Mouse (Mus musculus) cerebellum, adult 9-10 months (tissue): ENCODE data around the gene Gja1.
"Not testable (repeated sequence)": the region's sequence is repeated elsewhere in the genome, so short reads cannot be mapped to it uniquely, and the experiment has no call there.

Source experiments
- DNase-seq: peaks from one replicate; pipeline ENCODE4 v3.0.0; 2022

Gja1 gene

GRCm38 (mm10) chr10:56377097-56377965 lies at the start of gene Gja1:
TSS of gene Gja1 (plus strand) at chr10:56377330.
- peak; percentile 4 for DNase-seq

DNA sequence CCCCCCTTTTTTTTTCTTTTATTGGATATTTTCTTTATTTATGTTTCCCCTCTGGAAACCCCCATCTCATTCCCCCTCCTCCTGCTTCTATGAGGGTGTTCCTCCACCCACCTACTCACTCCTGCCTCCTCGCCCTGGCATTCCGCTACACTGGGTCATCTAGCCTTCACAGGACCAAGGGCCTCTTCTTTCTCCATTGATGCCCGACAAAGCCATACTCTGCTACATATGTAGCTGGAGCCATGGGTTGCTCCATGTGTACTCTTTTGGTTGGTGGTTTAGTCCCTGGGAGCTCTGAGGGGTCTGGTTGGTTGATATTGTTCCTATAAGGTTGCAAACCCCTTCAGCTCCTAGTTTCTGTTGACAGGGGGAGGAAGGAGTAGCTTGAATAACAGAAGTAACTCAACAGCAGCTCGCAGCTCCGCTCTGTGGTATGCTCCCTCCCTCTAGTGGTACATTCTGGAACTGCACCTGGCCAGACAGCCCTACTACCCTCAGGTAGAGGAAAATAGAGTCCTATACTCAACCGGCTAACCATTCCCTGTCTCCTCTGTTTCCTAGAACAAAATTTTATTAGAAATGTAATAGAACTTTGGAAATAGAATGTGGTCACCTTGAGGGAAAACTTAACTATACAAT lies 38.2 kb upstream of the Gja1 start:
- peak; percentile 60 for DNase-seq

DNA sequence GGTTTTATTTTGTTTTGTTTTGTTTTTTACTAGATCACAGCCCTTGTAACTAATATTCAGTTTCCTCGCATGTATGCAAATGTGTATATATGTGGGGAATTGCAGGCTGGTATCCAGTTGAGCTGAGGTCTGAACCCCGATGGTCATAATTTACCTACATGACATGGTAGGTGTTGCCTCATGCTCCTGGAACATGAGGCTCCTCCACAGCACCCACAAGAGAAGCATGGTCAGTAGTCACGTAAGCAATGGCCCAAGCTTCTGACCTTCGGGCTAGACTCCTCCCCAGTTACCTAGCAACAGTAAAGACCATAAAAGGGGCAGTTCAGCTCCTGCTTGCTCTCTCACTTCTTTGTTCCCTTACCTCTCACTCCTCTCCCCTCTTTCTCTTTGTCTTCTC lies 16.7 kb upstream of the Gja1 start:
- no peak for DNase-seq

GRCm38 (mm10) chr10:56369073-56369472 lies 8.1 kb upstream of the Gja1 start:
- peak; percentile 58 for DNase-seq

DNA sequence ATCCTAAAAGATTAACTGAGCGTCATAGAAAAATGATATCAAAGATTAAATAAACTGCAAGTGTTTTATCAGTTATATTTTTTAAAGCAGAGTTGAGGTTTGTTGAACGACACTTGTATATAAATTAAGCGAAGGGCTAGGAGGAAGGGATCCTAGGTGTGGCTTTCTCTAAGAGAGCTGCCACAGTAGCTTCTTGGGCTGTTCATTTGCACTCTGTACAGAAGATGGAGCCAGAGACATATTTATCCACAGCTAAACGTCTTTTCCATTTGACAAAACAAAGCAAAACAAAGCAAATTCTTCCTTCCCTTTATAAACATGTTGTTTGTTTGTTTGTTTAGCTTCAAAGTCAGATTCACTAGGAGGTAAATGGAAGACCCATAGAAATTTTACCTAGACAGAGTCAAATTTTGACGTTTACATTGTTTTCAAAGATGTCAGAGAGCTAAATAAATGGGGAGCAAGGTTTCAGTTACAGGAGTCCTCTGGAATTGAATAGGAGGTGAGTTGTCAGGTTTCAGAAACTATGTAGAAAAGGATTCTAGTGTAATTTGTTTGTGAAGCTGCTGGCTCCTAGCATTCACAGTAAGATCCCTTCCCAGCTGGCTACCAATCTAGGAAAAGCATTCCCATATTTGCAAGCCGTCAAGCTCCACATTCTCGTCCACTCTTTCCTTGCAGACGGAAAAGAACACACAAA lies 4.0 kb upstream of the Gja1 start:
- peak; percentile 29 for DNase-seq

GRCm38 (mm10) chr10:56374169-56374568 lies 3.0 kb upstream of the Gja1 start:
- no peak for DNase-seq

GRCm38 (mm10) chr10:56375906-56376468 lies 1.1 kb upstream of the Gja1 start:
- DNase-seq, result no peak

- DNase-seq, result no peak
Observed at GRCm38 (mm10) chr10:56377966-56378647, 977 bp downstream of the Gja1 start.

DNA sequence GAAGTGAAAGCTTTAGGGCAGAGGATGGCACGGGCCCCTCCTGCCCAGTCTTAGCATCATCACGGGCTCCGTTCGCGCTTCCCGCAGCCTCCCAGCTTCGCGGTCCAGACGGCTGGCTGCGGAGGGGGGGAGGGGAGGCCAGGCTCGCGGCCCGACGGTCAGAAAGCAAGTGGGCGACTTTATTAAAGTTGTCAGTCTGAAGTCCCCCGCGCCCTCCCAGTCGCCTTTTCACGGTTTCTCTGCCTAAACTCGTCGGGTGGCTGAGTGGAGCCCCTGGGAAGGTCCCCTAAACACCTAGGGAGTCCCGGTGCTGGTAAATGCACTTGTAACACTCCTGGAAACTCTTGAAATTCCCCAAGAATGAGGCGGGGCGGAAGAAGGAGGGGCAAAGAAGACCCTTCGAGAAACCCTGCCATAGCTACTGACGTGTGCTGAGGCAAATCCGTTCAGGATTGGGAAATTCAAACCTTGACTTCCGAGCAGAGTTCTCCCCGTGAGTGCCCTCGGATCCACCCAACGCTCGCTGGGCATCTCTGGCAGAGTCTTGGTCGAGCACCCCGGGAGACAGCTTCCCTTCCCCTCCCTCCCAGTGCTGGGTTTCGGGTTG lies 1.6 kb downstream of the Gja1 start:
- no peak for DNase-seq

DNA sequence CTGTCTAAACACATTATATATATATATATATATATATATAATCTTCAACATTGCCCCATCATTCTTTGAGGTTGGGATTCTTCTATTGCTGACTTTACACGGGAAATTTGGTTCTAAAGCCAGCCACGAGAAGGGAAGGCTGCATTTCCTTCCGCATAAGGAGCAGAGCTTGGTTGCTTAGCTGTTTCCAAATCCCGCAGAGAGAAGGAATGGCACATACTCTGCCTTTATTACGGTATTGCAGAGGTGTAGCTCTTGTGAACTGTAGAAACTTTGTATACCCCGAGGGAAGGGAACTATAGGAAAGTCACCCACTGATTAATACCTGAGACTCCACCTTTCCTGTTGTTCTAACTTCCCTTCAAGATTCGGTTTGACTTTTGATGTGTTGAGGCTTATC lies 2.6 kb downstream of the Gja1 start:
- DNase-seq, result no peak

DNA sequence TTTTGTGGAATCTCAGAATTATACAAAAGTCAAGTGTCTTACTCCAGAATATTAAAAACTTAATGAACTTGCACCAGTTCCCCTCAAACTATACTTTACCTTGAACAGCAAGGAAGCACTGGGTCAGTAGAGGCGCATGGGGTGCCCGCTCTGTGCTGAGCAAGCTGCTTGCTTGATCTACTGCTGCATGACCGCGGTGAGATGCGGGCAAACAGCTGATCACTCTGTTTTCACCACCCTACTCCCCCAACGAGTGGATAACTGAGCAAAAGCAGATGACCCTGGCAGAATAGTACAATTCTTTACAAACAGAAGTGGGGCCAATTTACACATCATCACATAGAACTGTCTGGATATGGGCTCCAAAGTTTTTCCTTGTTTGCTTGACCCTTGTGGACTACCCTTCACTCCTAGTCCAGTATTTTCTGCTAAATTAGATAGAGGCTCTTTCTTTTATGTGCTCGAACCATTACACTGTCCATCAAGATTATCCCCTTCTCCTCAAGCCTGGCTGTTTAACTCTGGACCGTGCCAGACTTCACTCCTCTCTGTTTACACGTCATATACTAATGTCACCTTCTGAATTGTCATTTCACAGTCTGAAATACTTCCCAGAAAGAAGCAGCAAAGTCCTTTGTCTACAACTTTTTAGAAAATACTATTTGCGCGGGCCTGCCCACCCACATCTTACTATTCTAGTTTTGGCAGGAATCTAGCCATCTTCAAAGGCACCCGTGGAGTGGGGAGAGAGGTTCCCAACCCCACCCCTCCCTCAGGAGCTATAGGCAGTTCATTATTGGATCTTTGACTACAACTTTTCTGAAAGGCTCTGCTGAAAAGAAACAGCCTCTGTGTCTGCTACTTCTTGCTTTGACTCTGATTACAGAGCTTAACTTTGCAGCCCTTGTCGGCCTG lies 8.3 kb downstream of the Gja1 start:
- DNase-seq, result no peak

DNA sequence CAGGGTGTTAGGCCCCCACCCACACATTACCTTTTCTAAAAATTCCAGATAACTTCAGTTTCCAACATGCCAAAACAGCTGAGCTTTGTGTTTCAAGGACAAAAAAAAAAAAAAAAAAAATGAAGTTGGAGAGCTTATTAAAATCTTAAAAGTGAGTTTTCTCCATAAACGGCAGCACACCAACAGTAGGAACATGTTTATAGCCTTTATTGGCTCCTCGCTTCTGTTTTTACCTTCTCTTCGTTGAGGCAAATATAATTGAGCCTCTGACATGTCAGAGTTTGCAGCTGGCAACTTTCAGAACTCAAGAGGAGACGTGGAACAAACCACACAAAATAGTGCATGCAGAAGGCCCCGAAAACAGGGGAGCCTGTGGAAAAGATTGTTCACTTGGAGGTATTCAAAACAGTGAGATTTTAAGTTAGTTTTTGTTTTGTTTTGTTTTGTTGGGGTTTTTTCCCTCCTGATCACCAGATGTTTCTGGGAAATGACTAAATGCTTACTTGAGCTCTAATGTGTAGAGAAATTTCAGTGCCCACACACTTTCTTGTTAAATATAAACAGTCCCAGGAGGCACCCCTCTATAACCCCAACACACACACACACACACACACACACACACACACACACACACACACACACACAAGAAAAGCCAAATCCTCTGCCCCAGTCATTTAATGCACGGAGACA lies 16.1 kb downstream of the Gja1 start:
- no peak for DNase-seq

DNA sequence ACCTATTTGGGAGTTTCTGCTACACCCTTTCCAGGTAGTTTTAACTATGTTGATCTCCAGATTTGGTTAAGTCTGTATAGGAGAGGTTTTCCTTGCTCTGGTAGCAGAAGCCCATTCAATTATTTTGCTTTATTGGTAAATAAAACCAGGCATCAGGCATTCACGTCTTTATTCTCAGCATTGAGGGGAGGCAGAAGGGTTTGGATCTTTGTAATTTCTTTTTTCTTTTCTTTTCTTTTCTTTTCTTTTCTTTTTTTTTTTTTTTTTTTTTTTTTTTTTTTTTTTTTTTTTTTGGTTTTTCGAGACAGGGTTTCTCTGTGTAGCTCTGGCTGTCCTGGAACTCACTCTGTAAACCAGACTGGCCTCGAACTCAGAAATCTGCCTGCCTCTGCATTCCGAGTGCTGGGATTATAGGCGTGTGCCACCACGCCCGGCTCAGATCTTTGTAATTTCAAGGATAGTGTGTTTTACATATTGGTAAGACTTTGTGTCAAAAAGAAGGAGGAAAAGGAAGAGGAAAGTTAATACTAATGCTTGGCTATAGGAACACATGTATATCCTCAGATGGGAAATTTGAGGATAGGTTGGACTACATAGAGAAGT lies 16.8 kb downstream of the Gja1 start:
- not testable (repeated sequence) for DNase-seq

GRCm38 (mm10) chr10:56397875-56398274 lies 20.7 kb downstream of the Gja1 start:
- DNase-seq, result no peak

DNA sequence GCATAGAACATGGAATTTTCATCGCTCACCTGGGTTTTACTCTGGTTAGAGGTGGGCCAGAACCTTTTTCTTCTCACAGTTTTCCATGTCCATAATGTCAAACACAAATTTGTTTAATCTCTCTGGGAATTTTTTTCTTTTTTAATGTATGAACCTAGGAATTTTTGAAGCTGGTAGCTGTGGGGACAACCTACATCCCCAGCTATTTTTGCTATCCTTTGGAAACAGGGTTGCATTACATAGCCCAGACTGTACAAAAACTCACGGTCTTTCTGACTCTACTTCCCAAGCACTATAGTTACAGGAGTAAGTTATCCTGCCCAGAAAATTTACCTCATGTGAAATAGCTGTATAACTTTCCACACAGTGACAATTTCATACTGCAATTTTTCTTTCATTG lies 21.2 kb downstream of the Gja1 start:
- no peak for DNase-seq

DNA sequence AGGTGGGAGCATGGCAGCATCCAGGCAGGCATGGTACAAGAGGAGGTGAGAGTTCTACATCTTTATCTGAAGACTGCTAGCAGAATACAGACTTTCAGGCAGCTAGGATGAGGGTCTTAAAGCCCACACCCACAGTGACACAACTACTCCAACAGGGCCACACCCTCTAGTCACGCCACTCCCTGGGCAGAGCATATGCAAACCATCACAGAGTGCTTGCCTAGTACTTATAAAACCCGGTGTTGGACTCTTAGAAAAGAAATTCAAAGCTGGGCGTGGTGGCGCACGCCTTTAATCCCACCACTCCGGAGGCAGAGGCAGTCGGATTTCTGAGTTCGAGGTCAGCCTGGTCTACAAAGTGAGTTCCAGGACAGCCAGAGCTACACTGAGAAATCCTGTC lies 24.3 kb downstream of the Gja1 start:
- DNase-seq, result not testable (repeated sequence)

DNA sequence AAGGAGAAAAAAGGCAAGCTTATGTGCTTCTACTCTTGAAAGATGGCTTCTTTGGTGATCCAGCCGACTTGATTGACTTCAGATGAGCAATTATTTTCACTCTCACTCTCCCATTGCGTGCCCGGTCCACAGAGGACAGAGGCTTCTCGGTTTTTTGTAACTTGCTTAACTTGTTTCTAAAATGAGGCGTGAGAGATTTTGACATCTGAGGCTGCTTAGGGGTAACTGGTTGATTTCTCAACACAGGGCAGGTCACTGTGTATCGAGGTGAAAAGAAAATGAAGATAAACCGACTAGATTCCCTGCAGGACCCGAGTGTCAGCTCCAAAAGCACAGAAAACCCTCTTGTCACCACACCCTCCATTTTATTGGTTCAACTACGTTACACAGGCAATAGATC lies 28.8 kb downstream of the Gja1 start:
- DNase-seq, result no peak

GRCm38 (mm10) chr10:56406386-56407130 lies 29.4 kb downstream of the Gja1 start:
- no peak for DNase-seq

- DNase-seq, result no peak
Observed at GRCm38 (mm10) chr10:56415894-56416570, 38.9 kb downstream of the Gja1 start.
